7 mouse cellular contexts compared by ENCODE assay signal in genomic region chr7:24429413-24430112, GRCm38 (mm10). TPM values are rescaled to one million over a fixed set of nuclear protein-coding genes. Genes with fewer than 3 reads are reported as not detected.
DNase-seq lines count a peak whose midpoint lies in the region; TF ChIP-seq lines count a peak whose summit lies in the region.

No protein-coding gene starts in this region.

- TF ChIP-seq POLR2A in brain, embryonic 14.5 days (IDR thresholded peaks at IDR 0.05; ENCODE audit: borderline replicate concordance, extremely low read depth, insufficient read depth, insufficient read length, poor library complexity, severe bottlenecking), result no peak

- TF ChIP-seq CTCF in brain, embryonic 14.5 days (IDR thresholded peaks at IDR 0.05; ENCODE audit: borderline replicate concordance, extremely low read depth, insufficient read depth, insufficient read length), result no peak

- peak; percentile 81 for DNase-seq in Muller cell, postnatal 12 days (ENCODE audit: inconsistent ontology term)
- peak; percentile 86 for DNase-seq in brain, embryonic 14.5 days (ENCODE audit: low read depth)
- peak; percentile 39 for DNase-seq in gastrocnemius, postnatal 10 days
- peak; percentile 51 to 53 for DNase-seq in layer of hippocampus, postnatal 25 days (ENCODE audit: extremely low spot score in 1 of 2, low spot score in 1 of 2)
- DNase-seq in telencephalon, adult 2 months (ENCODE audit: low read depth, low spot score), result peak; percentile 90
- no peak for DNase-seq in adrenal gland, adult 2 months
- DNase-seq in adrenal gland, adult 8-10 months, result no peak

RNA-seq across cellular contexts. Expression of gene Irgc1, which starts 22.5 kb away (rescaled TPM):
- polyA plus RNA-seq in brain, embryonic 14.5 days (2012; rRNA removed), result 0.05 TPM in 1 of 2 replicates, not detected in the other
- total RNA-seq in gastrocnemius, postnatal 10 days (2021), result under 1 TPM in 1 of 2 experiments, not detected in 1; 0.21 TPM
- total RNA-seq in layer of hippocampus, postnatal 25 days (2021), result not detected
- total RNA-seq in adrenal gland, adult 2 months (2021), result not detected
- 0.19 TPM in 1 of 2 replicates, not detected in the other for polyA plus RNA-seq in adrenal gland, adult 2 months (2012; rRNA removed)
- not detected for total RNA-seq in adrenal gland, adult 8-10 months (2022)

RNA-seq across cellular contexts. Expression of gene Smg9, which starts 30.1 kb away (rescaled TPM):
- 66.2 and 69.6 TPM in 2 replicates for polyA plus RNA-seq in brain, embryonic 14.5 days (2012; rRNA removed)
- 10 to 100 TPM; 15.4 to 17.1 TPM for total RNA-seq in gastrocnemius, postnatal 10 days (2021)
- 10 to 100 TPM; 32.9 to 37.9 TPM for total RNA-seq in layer of hippocampus, postnatal 25 days (2021)
- 10 to 100 TPM; 19.7 to 20.2 TPM for total RNA-seq in adrenal gland, adult 2 months (2021)
- polyA plus RNA-seq in adrenal gland, adult 2 months (2012; rRNA removed), result 45.8 and 46.0 TPM in 2 replicates
- total RNA-seq in adrenal gland, adult 8-10 months (2022), result 10 to 100 TPM; 20.2 to 39.0 (median 25.9) TPM

RNA-seq across cellular contexts. Expression of gene Plaur, which starts 32.7 kb away (rescaled TPM):
- 1.4 and 2.1 TPM in 2 replicates for polyA plus RNA-seq in brain, embryonic 14.5 days (2012; rRNA removed)
- 1 to 10 TPM; 2.0 to 3.0 TPM for total RNA-seq in gastrocnemius, postnatal 10 days (2021)
- total RNA-seq in layer of hippocampus, postnatal 25 days (2021), result 1 to 10 TPM in 1 of 2 experiments, under 1 TPM in 1; 0.40 to 1.0 TPM
- total RNA-seq in adrenal gland, adult 2 months (2021), result 10 to 100 TPM in 1 of 2 experiments, 1 to 10 TPM in 1; 9.5 to 10.8 TPM
- 15.5 and 18.0 TPM in 2 replicates for polyA plus RNA-seq in adrenal gland, adult 2 months (2012; rRNA removed)
- total RNA-seq in adrenal gland, adult 8-10 months (2022), result 10 to 100 TPM in 3 of 4 experiments, 1 to 10 TPM in 1; 9.6 to 19.2 (median 10.2) TPM

RNA-seq across cellular contexts. Expression of gene Cadm4, which starts 52.3 kb away (rescaled TPM):
- polyA plus RNA-seq in brain, embryonic 14.5 days (2012; rRNA removed), result 178 and 268 TPM in 2 replicates
- total RNA-seq in gastrocnemius, postnatal 10 days (2021), result 10 to 100 TPM; 14.7 to 17.4 TPM
- total RNA-seq in layer of hippocampus, postnatal 25 days (2021), result 100 to 1,000 TPM; 156 to 179 TPM
- total RNA-seq in adrenal gland, adult 2 months (2021), result 1 to 10 TPM; 1.7 to 4.7 TPM
- polyA plus RNA-seq in adrenal gland, adult 2 months (2012; rRNA removed), result 6.6 and 7.5 TPM in 2 replicates
- 1 to 10 TPM; 3.1 to 4.7 (median 4.1) TPM for total RNA-seq in adrenal gland, adult 8-10 months (2022)

RNA-seq across cellular contexts. Expression of gene Kcnn4, which starts 59.5 kb away (rescaled TPM):
- polyA plus RNA-seq in brain, embryonic 14.5 days (2012; rRNA removed), result 0.76 and 1.4 TPM in 2 replicates
- total RNA-seq in gastrocnemius, postnatal 10 days (2021), result 1 to 10 TPM in 1 of 2 experiments, under 1 TPM in 1; 0.14 to 1.8 TPM
- under 1 TPM; 0.27 to 0.47 TPM for total RNA-seq in layer of hippocampus, postnatal 25 days (2021)
- under 1 TPM; 0.37 to 0.97 TPM for total RNA-seq in adrenal gland, adult 2 months (2021)
- polyA plus RNA-seq in adrenal gland, adult 2 months (2012; rRNA removed), result 2.1 and 3.0 TPM in 2 replicates
- 1 to 10 TPM in 2 of 4 experiments, under 1 TPM in 2; 0.70 to 2.0 (median 1.2) TPM for total RNA-seq in adrenal gland, adult 8-10 months (2022)

Comparison
In these comparisons a context has a peak if more than half of its experiments do, and no peak if none do; other contexts are left out.
1. DNase-seq: peak in Muller cell, postnatal 12 days (single experiment), brain, embryonic 14.5 days (single experiment), gastrocnemius, postnatal 10 days (single experiment), layer of hippocampus, postnatal 25 days (2 of 2) and telencephalon, adult 2 months (single experiment); none in adrenal gland, adult 2 months (single experiment) and adrenal gland, adult 8-10 months (single experiment).